ENCODE assay signal across 17 mouse cellular contexts in the genomic region with DNA sequence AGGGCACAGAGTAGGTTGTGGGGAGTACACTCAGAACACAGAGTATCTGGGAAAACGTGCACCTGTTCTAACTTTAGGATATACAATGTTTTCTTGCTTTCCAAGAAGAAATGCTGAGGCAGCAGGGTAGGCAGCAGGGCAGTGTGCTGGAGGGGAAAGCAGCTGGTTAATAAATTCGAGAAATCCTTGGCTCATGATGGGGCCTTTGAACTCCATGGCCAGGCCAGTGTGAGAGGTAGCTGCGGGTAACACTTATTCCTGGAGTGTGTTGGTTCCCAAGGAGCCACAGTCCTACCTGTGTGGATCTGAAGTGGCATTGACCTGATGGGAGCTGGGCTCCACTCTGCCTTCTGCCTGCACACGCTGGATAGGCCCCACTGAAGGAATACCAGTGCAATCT.
A peak's percentile ranks its signal among the peaks of the same experiment; 100 is the strongest.
DNase-seq lines count a peak whose midpoint lies in the region; ATAC-seq and TF ChIP-seq lines count a peak whose summit lies in the region.
"Had no signal": no experiment of that assay in that cellular context is flagged by ENCODE, and none has a peak within 500 bp of the region (broad histone marks: within the 10 kb centered on the region; RNA-seq: fewer than 3 reads in every experiment).

No protein-coding gene starts in this region.

- no peaks in the 10 kb centered on the region for H3K27me3 ChIP-seq in kidney, adult 2 months (replicated peaks; ENCODE audit: control insufficient read depth, insufficient read depth, low read length)
- no peaks in the 10 kb centered on the region for H3K27me3 ChIP-seq in kidney, embryonic 15.5 days
- H3K27me3 ChIP-seq in kidney, embryonic 16.5 days (ENCODE audit: insufficient read depth, low read length): no peaks in the 10 kb centered on the region
- H3K27me3 ChIP-seq in midbrain, embryonic 15.5 days (replicated peaks): no peaks in the 10 kb centered on the region
- H3K27me3 ChIP-seq: embryonic facial prominence, embryonic 13.5 days; forebrain, embryonic 12.5 days; heart, embryonic 12.5 days had no signal

- H3K36me3 ChIP-seq in kidney, adult 2 months (ENCODE audit: control insufficient read depth, insufficient read depth, low read length): no peaks in the 10 kb centered on the region
- H3K36me3 ChIP-seq in kidney, embryonic 15.5 days: no peaks in the 10 kb centered on the region
- H3K36me3 ChIP-seq in kidney, embryonic 16.5 days (ENCODE audit: insufficient read depth, low read length): no peaks in the 10 kb centered on the region
- H3K36me3 ChIP-seq in midbrain, embryonic 15.5 days (replicated peaks): no peaks in the 10 kb centered on the region
- H3K36me3 ChIP-seq: embryonic facial prominence, embryonic 13.5 days; forebrain, embryonic 12.5 days; heart, embryonic 12.5 days; hindbrain, embryonic 10.5 days had no signal

- DNase-seq in kidney, adult 2 months: peak; percentile 91
- DNase-seq in kidney, postnatal 25 days: peak; percentile 64 to 84
- no peak for DNase-seq in ovary, adult 18-20 months (ENCODE audit: low spot score)
- DNase-seq: adrenal gland, postnatal 14 days; cerebellum, adult 11-12 months; cerebellum, adult 9-11 months; cerebellum, postnatal 36 days; gastrocnemius, postnatal 14 days had no signal

- no peaks in the 10 kb centered on the region for H3K9me3 ChIP-seq in kidney, embryonic 15.5 days (replicated peaks)
- no peaks in the 10 kb centered on the region; the same call in 1 of the 2 replicates for H3K9me3 ChIP-seq in kidney, embryonic 16.5 days (ENCODE audit: low read length)
- H3K9me3 ChIP-seq in midbrain, embryonic 15.5 days: no peaks in the 10 kb centered on the region
- H3K9me3 ChIP-seq: embryonic facial prominence, embryonic 13.5 days; forebrain, embryonic 12.5 days; heart, embryonic 12.5 days; hindbrain, embryonic 10.5 days had no signal

- ATAC-seq in kidney, embryonic 15.5 days (replicated peaks; ENCODE audit: low FRiP score): no peak
- peak; percentile 59 for ATAC-seq in kidney, embryonic 16.5 days (ENCODE audit: low FRiP score, low TSS enrichment)
- ATAC-seq in midbrain, embryonic 15.5 days (replicated peaks): no peak
- ATAC-seq: forebrain, embryonic 16.5 days had no signal

- H3K27ac ChIP-seq in kidney, adult 2 months (ENCODE audit: insufficient read depth, low read depth, low read length): peak overlapping the region; percentile 17; the same call in 1 of the 2 replicates
- H3K27ac ChIP-seq in kidney, embryonic 15.5 days: no peak overlapping the region
- peak overlapping the region; percentile 1; the same call in 1 of the 2 replicates for H3K27ac ChIP-seq in kidney, embryonic 16.5 days (ENCODE audit: low read length)
- H3K27ac ChIP-seq in midbrain, embryonic 15.5 days: no peak overlapping the region
- H3K27ac ChIP-seq: embryonic facial prominence, embryonic 13.5 days; forebrain, embryonic 12.5 days; hindbrain, embryonic 10.5 days; hindbrain, embryonic 14.5 days had no signal

- 51% methylated on average over 4 of the region's 4 CpGs for WGBS in kidney, adult 2 months
- WGBS in kidney, embryonic 15.5 days: 78% methylated on average over 4 of the region's 4 CpGs
- WGBS in kidney, embryonic 16.5 days: 74% methylated on average over 4 of the region's 4 CpGs
- 81% methylated on average over 4 of the region's 4 CpGs for WGBS in midbrain, embryonic 15.5 days

- no peak overlapping the region for H3K9ac ChIP-seq in kidney, embryonic 15.5 days
- H3K9ac ChIP-seq in kidney, embryonic 16.5 days (replicated peaks; ENCODE audit: low read length): no peak overlapping the region
- H3K9ac ChIP-seq in midbrain, embryonic 15.5 days: no peak overlapping the region
- H3K9ac ChIP-seq: embryonic facial prominence, embryonic 13.5 days; forebrain, embryonic 12.5 days; heart, embryonic 12.5 days; hindbrain, embryonic 14.5 days had no signal

- TF ChIP-seq POLR2A in kidney, adult 2 months (IDR thresholded peaks at IDR 0.05; ENCODE audit: low read depth, low read length): no peak

- H3K4me1 ChIP-seq in kidney, adult 2 months (ENCODE audit: control insufficient read depth, insufficient read depth, low read length): peaks cover 8% of the 10 kb centered on the region; the same call in 1 of the 2 replicates
- peaks cover under 1% of the 10 kb centered on the region; the same call in 1 of the 2 replicates for H3K4me1 ChIP-seq in kidney, embryonic 15.5 days
- 0 out of 2 replicates have a peak, but pooled peaks cover under 1% of the 10 kb centered on the region for H3K4me1 ChIP-seq in kidney, embryonic 16.5 days (ENCODE audit: insufficient read depth, low read length)
- H3K4me1 ChIP-seq in midbrain, embryonic 15.5 days: no peaks in the 10 kb centered on the region
- H3K4me1 ChIP-seq: embryonic facial prominence, embryonic 13.5 days; forebrain, embryonic 12.5 days; heart, embryonic 12.5 days had no signal

- no peak overlapping the region for H3K4me3 ChIP-seq in kidney, adult 2 months (ENCODE audit: insufficient read depth, low read depth, low read length)
- H3K4me3 ChIP-seq in kidney, embryonic 15.5 days (replicated peaks): no peak overlapping the region
- no peak overlapping the region for H3K4me3 ChIP-seq in kidney, embryonic 16.5 days (ENCODE audit: low read length)
- no peak overlapping the region for H3K4me3 ChIP-seq in midbrain, embryonic 15.5 days
- H3K4me3 ChIP-seq: embryonic facial prominence, embryonic 13.5 days; forebrain, embryonic 12.5 days; heart, embryonic 12.5 days; hindbrain, embryonic 10.5 days had no signal

- H3K4me2 ChIP-seq in kidney, embryonic 15.5 days: no peak overlapping the region
- no peak overlapping the region for H3K4me2 ChIP-seq in kidney, embryonic 16.5 days (replicated peaks; ENCODE audit: low read depth, low read length)
- no peak overlapping the region for H3K4me2 ChIP-seq in midbrain, embryonic 15.5 days
- H3K4me2 ChIP-seq: embryonic facial prominence, embryonic 13.5 days; forebrain, embryonic 12.5 days; heart, embryonic 12.5 days; hindbrain, embryonic 14.5 days had no signal

- TF ChIP-seq CTCF in kidney, adult 2 months (conservative IDR thresholded peaks at IDR 0.05; ENCODE audit: insufficient read depth, insufficient read length, low read depth, low read length): no peak

Comparison
In these comparisons a context has a peak if more than half of its experiments do, and no peak if none do; other contexts are left out.
1. H3K27ac ChIP-seq: peak in kidney, adult 2 months (single experiment) and kidney, embryonic 16.5 days (single experiment); none in kidney, embryonic 15.5 days (single experiment) and midbrain, embryonic 15.5 days (single experiment).